Mouse (Mus musculus) G1E (cell line): Measurements from ENCODE around the gene Dnmt3a.

Experiments used
- CTCF ChIP-seq: IDR thresholded peaks from 2 replicates; pipeline ENCODE4 v1.5.1; 2012; ENCODE audit warnings: low read depth, low read length, inconsistent platforms, mixed read lengths
- GATA1 ChIP-seq: IDR thresholded peaks from 2 replicates; pipeline ENCODE4 v1.6.1; 2012; ENCODE audit warnings: borderline replicate concordance, low read length, inconsistent platforms, mixed read lengths
- GATA2 ChIP-seq: IDR thresholded peaks from 2 replicates; pipeline ENCODE4 v1.6.1; 2012; ENCODE audit warnings: low read depth, low read length, inconsistent platforms, borderline replicate concordance

DNA sequence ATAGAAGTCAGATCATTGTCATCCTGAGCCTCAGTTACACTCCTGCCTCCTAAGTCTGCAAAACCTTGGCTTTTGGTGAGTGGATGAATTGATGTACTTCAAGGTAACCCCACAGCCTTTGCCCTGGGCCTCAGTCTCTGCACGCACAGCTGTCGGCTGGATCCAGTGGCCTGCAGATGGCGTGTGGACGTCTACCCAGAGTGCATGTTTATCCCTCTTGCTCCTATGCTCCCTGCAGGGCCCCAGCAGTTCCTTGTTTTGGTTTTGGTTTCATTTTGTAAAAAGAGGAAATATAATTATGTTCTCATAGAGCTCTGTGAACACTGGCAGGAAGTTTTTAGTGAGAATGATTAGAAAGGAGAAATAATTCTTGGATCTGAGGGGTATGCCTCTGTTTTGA is 46.4 kb upstream of the Dnmt3a start:
- TF ChIP-seq CTCF, result no peak
- no peak for TF ChIP-seq GATA1
- TF ChIP-seq GATA2, result no peak
